Mouse (Mus musculus): Measurements from ENCODE around the gene Cdh3. TPM values are rescaled to one million over a fixed set of nuclear protein-coding genes. Genes with fewer than 3 reads are reported as not detected.
"Not testable (repeated sequence)": the region's sequence is repeated elsewhere in the genome, so short reads cannot be mapped to it uniquely, and the experiment has no call there.

Cdh3 gene
- polyA plus RNA-seq, 1 experiment, result not detected

- peak overlapping the region; percentile 4 for H3K4me3 ChIP-seq (replicated peaks)
- no peak for TF ChIP-seq GATA1 (IDR thresholded peaks at IDR 0.05; ENCODE audit: borderline replicate concordance, low read length)
- no peak for TF ChIP-seq FLI1 (IDR thresholded peaks at IDR 0.05; ENCODE audit: low read length)
- peaks cover 9% of the 10 kb centered on the region for H3K9me3 ChIP-seq
- no peaks in the 10 kb centered on the region for H3K36me3 ChIP-seq (replicated peaks; ENCODE audit: low read length)
- peaks cover 10% of the 10 kb centered on the region for H3K4me1 ChIP-seq
- H3K27me3 ChIP-seq (replicated peaks), result peaks cover 19% of the 10 kb centered on the region
Observed at GRCm38 (mm10) chr8:106561097-106561865, 50.6 kb downstream of the Cdh3 start.

- Histone ChIP-seq H3K9me3 (no peaks in the 10 kb centered on the region), H3K4me3 (replicated peaks) (no peak overlapping the region), H3K36me3 (replicated peaks; ENCODE audit: low read length) (no peaks in the 10 kb centered on the region), H3K27me3 (replicated peaks) (peaks cover 16% of the 10 kb centered on the region), H3K4me1 (peaks cover 10% of the 10 kb centered on the region)
- no peak for TF ChIP-seq GATA1 (IDR thresholded peaks at IDR 0.05; ENCODE audit: borderline replicate concordance, low read length)
- TF ChIP-seq FLI1 (IDR thresholded peaks at IDR 0.05; ENCODE audit: low read length), result no peak
Observed at GRCm38 (mm10) chr8:106563691-106564182, 53.0 kb downstream of the Cdh3 start.

GRCm38 (mm10) chr8:106569006-106569405, 58.3 kb downstream of the Cdh3 start:
- H3K9me3 ChIP-seq, result no peaks in the 10 kb centered on the region
- no peaks in the 10 kb centered on the region for H3K4me1 ChIP-seq
- no peak overlapping the region for H3K4me3 ChIP-seq (replicated peaks)
- no peaks in the 10 kb centered on the region for H3K36me3 ChIP-seq (replicated peaks; ENCODE audit: low read length)
- TF ChIP-seq FLI1 (IDR thresholded peaks at IDR 0.05; ENCODE audit: low read length), result no peak
- no peak for TF ChIP-seq GATA1 (IDR thresholded peaks at IDR 0.05; ENCODE audit: borderline replicate concordance, low read length)
- peaks cover 4% of the 10 kb centered on the region for H3K27me3 ChIP-seq (replicated peaks)

- Histone ChIP-seq H3K27me3 (replicated peaks) (peaks cover 9% of the 10 kb centered on the region), H3K4me3 (replicated peaks) (no peak overlapping the region), H3K36me3 (replicated peaks; ENCODE audit: low read length) (no peaks in the 10 kb centered on the region), H3K9me3 (no peaks in the 10 kb centered on the region), H3K4me1 (no peaks in the 10 kb centered on the region)
- no peak for TF ChIP-seq FLI1 (IDR thresholded peaks at IDR 0.05; ENCODE audit: low read length)
- TF ChIP-seq GATA1 (IDR thresholded peaks at IDR 0.05; ENCODE audit: borderline replicate concordance, low read length), result no peak
Observed at GRCm38 (mm10) chr8:106570386-106570785, 59.7 kb downstream of the Cdh3 start.

DNA sequence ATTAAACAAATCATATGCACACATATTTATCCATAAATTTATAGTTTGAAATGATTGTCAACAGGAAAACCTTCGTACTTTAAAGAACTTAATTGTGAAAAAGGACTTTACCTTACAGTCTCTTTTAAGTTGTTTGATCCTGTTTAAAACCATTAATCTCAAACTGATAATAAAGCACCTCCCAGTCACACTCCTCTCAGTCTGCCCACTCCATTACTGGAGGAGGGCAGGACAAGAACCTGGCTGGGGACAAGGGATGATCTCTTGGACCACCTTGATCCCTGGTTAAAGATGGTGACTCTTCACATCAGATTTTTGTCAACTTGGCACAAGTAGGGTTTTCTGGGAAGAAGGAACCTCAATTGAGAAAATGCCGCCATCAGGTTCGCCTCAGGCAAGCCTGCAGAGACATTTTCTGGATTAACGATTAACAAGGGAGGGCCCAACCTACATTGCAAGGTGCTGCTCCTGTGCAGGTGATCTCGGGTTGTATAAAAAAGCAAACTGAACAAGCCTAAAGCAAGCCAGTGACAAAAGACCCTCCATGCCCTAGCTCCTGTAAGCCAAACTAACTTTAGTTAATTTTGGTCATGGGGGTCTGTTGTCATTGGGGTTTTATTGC, 61.0 kb downstream of the Cdh3 start:
- no peaks in the 10 kb centered on the region for H3K36me3 ChIP-seq (replicated peaks; ENCODE audit: low read length)
- TF ChIP-seq FLI1 (IDR thresholded peaks at IDR 0.05; ENCODE audit: low read length), result no peak
- no peak for TF ChIP-seq GATA1 (IDR thresholded peaks at IDR 0.05; ENCODE audit: borderline replicate concordance, low read length)
- H3K27me3 ChIP-seq (replicated peaks), result peaks cover 9% of the 10 kb centered on the region
- H3K4me3 ChIP-seq (replicated peaks), result no peak overlapping the region
- H3K4me1 ChIP-seq, result peaks cover 2% of the 10 kb centered on the region; the same call in 1 of the 2 replicates
- no peaks in the 10 kb centered on the region for H3K9me3 ChIP-seq

GRCm38 (mm10) chr8:106572175-106572574, 61.5 kb downstream of the Cdh3 start:
- not testable (repeated sequence) for H3K9me3 ChIP-seq; H3K36me3 ChIP-seq (replicated peaks; ENCODE audit: low read length); H3K4me3 ChIP-seq (replicated peaks); H3K4me1 ChIP-seq; H3K27me3 ChIP-seq (replicated peaks)

GRCm38 (mm10) chr8:106573168-106573567, 62.5 kb downstream of the Cdh3 start, which contains the start of gene Gm10073:
TSS of gene Gm10073 (minus strand) at chr8:106573461.
- not testable (repeated sequence) for H3K36me3 ChIP-seq (replicated peaks; ENCODE audit: low read length); H3K4me1 ChIP-seq; H3K4me3 ChIP-seq (replicated peaks); H3K9me3 ChIP-seq
- H3K27me3 ChIP-seq (replicated peaks), result peaks cover 11% of the 10 kb centered on the region

- peaks cover 10% of the 10 kb centered on the region; the same call in 1 of the 2 replicates for H3K4me1 ChIP-seq
- H3K9me3 ChIP-seq, result no peaks in the 10 kb centered on the region
- H3K27me3 ChIP-seq (replicated peaks), result peaks cover 11% of the 10 kb centered on the region
- H3K4me3 ChIP-seq (replicated peaks), result no peak overlapping the region
- H3K36me3 ChIP-seq (replicated peaks; ENCODE audit: low read length), result no peaks in the 10 kb centered on the region
- no peak for TF ChIP-seq FLI1 (IDR thresholded peaks at IDR 0.05; ENCODE audit: low read length)
- no peak for TF ChIP-seq GATA1 (IDR thresholded peaks at IDR 0.05; ENCODE audit: borderline replicate concordance, low read length)
Observed at GRCm38 (mm10) chr8:106574283-106574682, 63.6 kb downstream of the Cdh3 start.

GRCm38 (mm10) chr8:106576849-106577555, 66.3 kb downstream of the Cdh3 start:
- no peak for TF ChIP-seq FLI1 (IDR thresholded peaks at IDR 0.05; ENCODE audit: low read length)
- no peak for TF ChIP-seq GATA1 (IDR thresholded peaks at IDR 0.05; ENCODE audit: borderline replicate concordance, low read length)
- Histone ChIP-seq H3K27me3 (replicated peaks) (peaks cover 7% of the 10 kb centered on the region), H3K36me3 (replicated peaks; ENCODE audit: low read length) (no peaks in the 10 kb centered on the region), H3K4me3 (replicated peaks) (no peak overlapping the region), H3K4me1 (peaks cover 10% of the 10 kb centered on the region; the same call in 1 of the 2 replicates), H3K9me3 (no peaks in the 10 kb centered on the region)

DNA sequence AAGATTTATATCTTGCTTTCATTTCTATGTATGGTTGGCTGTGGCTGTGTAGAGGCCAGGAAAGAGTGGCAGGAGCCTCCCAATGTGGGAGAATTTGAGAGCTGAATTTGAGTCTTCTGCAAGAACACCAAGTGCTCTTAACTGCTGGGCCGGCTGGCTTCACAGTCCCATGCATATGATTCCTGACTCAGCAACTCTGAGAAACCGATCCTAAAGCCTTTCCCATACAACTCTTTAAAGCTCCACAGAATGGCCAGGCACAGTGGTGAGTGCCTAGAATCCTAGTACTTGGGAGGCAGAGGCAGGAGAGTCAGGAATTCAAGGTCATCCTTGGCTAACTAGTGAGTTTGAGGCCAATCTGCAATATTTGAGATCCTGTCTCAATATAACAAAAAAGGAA, 68.8 kb downstream of the Cdh3 start:
- TF ChIP-seq GATA1 (IDR thresholded peaks at IDR 0.05; ENCODE audit: borderline replicate concordance, low read length) (no peak), FLI1 (IDR thresholded peaks at IDR 0.05; ENCODE audit: low read length) (no peak)
- Histone ChIP-seq H3K36me3 (replicated peaks; ENCODE audit: low read length) (no peaks in the 10 kb centered on the region), H3K27me3 (replicated peaks) (peaks cover 9% of the 10 kb centered on the region), H3K9me3 (peaks cover 11% of the 10 kb centered on the region), H3K4me3 (replicated peaks) (no peak overlapping the region), H3K4me1 (peaks cover 10% of the 10 kb centered on the region; the same call in 1 of the 2 replicates)

All from megakaryocyte, embryonic 14.5 days (primary cell).